Mouse (Mus musculus): ENCODE results near the gene Tmem234. TPM values are rescaled to one million over a fixed set of nuclear protein-coding genes. Genes with fewer than 3 reads are reported as not detected.

The Tmem234 gene
- polyA plus RNA-seq, 1 experiment from 2014 or later = 226 TPM

GRCm38 (mm10) chr4:129573430-129573829, 27.0 kb upstream of the Tmem234 start, which contains the start of gene Lck:
Gene Lck, minus strand, starts transcription at chr4:129573641.
- no peak for ATAC-seq (ENCODE audit: insufficient number of reproducible peaks, insufficient read depth, low FRiP score, low read depth)
- Histone ChIP-seq H3K4me1 (ENCODE audit: control insufficient read depth, insufficient read depth, low read length) (0 out of 2 replicates have a peak, but pooled peaks cover 6% of the 10 kb centered on the region), H3K9me3 (ENCODE audit: control insufficient read depth, low read depth, low read length) (no peaks in the 10 kb centered on the region), H3K27me3 (ENCODE audit: control insufficient read depth, insufficient read depth, low read length) (no peaks in the 10 kb centered on the region), H3K9ac (replicated peaks; ENCODE audit: low read depth, low read length) (no peak within 1 kb of the TSS), H3K36me3 (ENCODE audit: control insufficient read depth, insufficient read depth, low read length) (no peaks in the 10 kb centered on the region), H3K27ac (ENCODE audit: low read length) (no peak within 1 kb of the TSS), H3K4me3 (ENCODE audit: low read depth, low read length) (no peak within 1 kb of the TSS), H3K4me2 (replicated peaks; ENCODE audit: low read depth, low read length) (no peak within 1 kb of the TSS)
- 92% methylated on average over 8 of the region's 8 CpGs for WGBS

- H3K4me2 ChIP-seq (replicated peaks; ENCODE audit: low read depth, low read length) = no peak overlapping the region
- no peak for ATAC-seq (ENCODE audit: insufficient number of reproducible peaks, insufficient read depth, low FRiP score, low read depth)
Observed at GRCm38 (mm10) chr4:129575171-129575844, 25.2 kb upstream of the Tmem234 start.

GRCm38 (mm10) chr4:129576863-129577491, 23.5 kb upstream of the Tmem234 start:
- Histone ChIP-seq H3K9me3 (ENCODE audit: control insufficient read depth, low read depth, low read length) (no peaks in the 10 kb centered on the region), H3K27me3 (ENCODE audit: control insufficient read depth, insufficient read depth, low read length) (no peaks in the 10 kb centered on the region), H3K9ac (replicated peaks; ENCODE audit: low read depth, low read length) (no peak overlapping the region), H3K4me1 (ENCODE audit: control insufficient read depth, insufficient read depth, low read length) (0 out of 2 replicates have a peak, but pooled peaks cover 6% of the 10 kb centered on the region), H3K27ac (ENCODE audit: low read length) (no peak overlapping the region), H3K4me2 (replicated peaks; ENCODE audit: low read depth, low read length) (no peak overlapping the region), H3K36me3 (ENCODE audit: control insufficient read depth, insufficient read depth, low read length) (no peaks in the 10 kb centered on the region), H3K4me3 (ENCODE audit: low read depth, low read length) (no peak overlapping the region)
- no peak; the same call in 1 of the 2 replicates for ATAC-seq (ENCODE audit: insufficient number of reproducible peaks, insufficient read depth, low FRiP score, low read depth)
- 39% methylated on average over 21 of the region's 21 CpGs for WGBS

More at GRCm38 (mm10) chr4:129575171-129575844, 25.2 kb upstream of the Tmem234 start:
- Histone ChIP-seq H3K9ac (replicated peaks; ENCODE audit: low read depth, low read length) (no peak overlapping the region), H3K36me3 (ENCODE audit: control insufficient read depth, insufficient read depth, low read length) (no peaks in the 10 kb centered on the region), H3K4me3 (ENCODE audit: low read depth, low read length) (no peak overlapping the region), H3K9me3 (ENCODE audit: control insufficient read depth, low read depth, low read length) (no peaks in the 10 kb centered on the region), H3K27ac (ENCODE audit: low read length) (no peak overlapping the region), H3K4me1 (ENCODE audit: control insufficient read depth, insufficient read depth, low read length) (0 out of 2 replicates have a peak, but pooled peaks cover 6% of the 10 kb centered on the region), H3K27me3 (ENCODE audit: control insufficient read depth, insufficient read depth, low read length) (no peaks in the 10 kb centered on the region)
- WGBS = 47% methylated on average over 7 of the region's 8 CpGs

GRCm38 (mm10) chr4:129577688-129578087, 22.8 kb upstream of the Tmem234 start:
- Histone ChIP-seq H3K4me1 (ENCODE audit: control insufficient read depth, insufficient read depth, low read length) (0 out of 2 replicates have a peak, but pooled peaks cover 6% of the 10 kb centered on the region), H3K9ac (replicated peaks; ENCODE audit: low read depth, low read length) (no peak overlapping the region), H3K9me3 (ENCODE audit: control insufficient read depth, low read depth, low read length) (no peaks in the 10 kb centered on the region), H3K36me3 (ENCODE audit: control insufficient read depth, insufficient read depth, low read length) (no peaks in the 10 kb centered on the region), H3K4me3 (ENCODE audit: low read depth, low read length) (no peak overlapping the region), H3K27me3 (ENCODE audit: control insufficient read depth, insufficient read depth, low read length) (no peaks in the 10 kb centered on the region), H3K27ac (ENCODE audit: low read length) (no peak overlapping the region), H3K4me2 (replicated peaks; ENCODE audit: low read depth, low read length) (no peak overlapping the region)
- no peak for ATAC-seq (ENCODE audit: insufficient number of reproducible peaks, insufficient read depth, low FRiP score, low read depth)
- WGBS = 77% methylated on average over 7 of the region's 7 CpGs

GRCm38 (mm10) chr4:129578466-129578865, 22.0 kb upstream of the Tmem234 start, which contains the start of gene Fam167b:
Gene Fam167b, minus strand, starts transcription at chr4:129578549.
- H3K27me3 ChIP-seq (ENCODE audit: control insufficient read depth, insufficient read depth, low read length) = no peaks in the 10 kb centered on the region
- H3K9me3 ChIP-seq (ENCODE audit: control insufficient read depth, low read depth, low read length) = no peaks in the 10 kb centered on the region
- H3K9ac ChIP-seq (replicated peaks; ENCODE audit: low read depth, low read length) = no peak within 1 kb of the TSS
- H3K4me2 ChIP-seq (replicated peaks; ENCODE audit: low read depth, low read length) = no peak within 1 kb of the TSS
- H3K4me3 ChIP-seq (ENCODE audit: low read depth, low read length) = no peak within 1 kb of the TSS
- H3K4me1 ChIP-seq (ENCODE audit: control insufficient read depth, insufficient read depth, low read length) = 0 out of 2 replicates have a peak, but pooled peaks cover 6% of the 10 kb centered on the region
- H3K27ac ChIP-seq (ENCODE audit: low read length) = no peak within 1 kb of the TSS
- H3K36me3 ChIP-seq (ENCODE audit: control insufficient read depth, insufficient read depth, low read length) = no peaks in the 10 kb centered on the region
- 84% methylated on average over 5 of the region's 5 CpGs for WGBS
- no peak for ATAC-seq (ENCODE audit: insufficient number of reproducible peaks, insufficient read depth, low FRiP score, low read depth)

- ATAC-seq (ENCODE audit: insufficient number of reproducible peaks, insufficient read depth, low FRiP score, low read depth) = no peak
- no peaks in the 10 kb centered on the region for H3K27me3 ChIP-seq (ENCODE audit: control insufficient read depth, insufficient read depth, low read length)
- H3K4me2 ChIP-seq (replicated peaks; ENCODE audit: low read depth, low read length) = no peak overlapping the region
- WGBS = 66% methylated on average over 7 of the region's 7 CpGs
- H3K4me1 ChIP-seq (ENCODE audit: control insufficient read depth, insufficient read depth, low read length) = 0 out of 2 replicates have a peak, but pooled peaks cover 7% of the 10 kb centered on the region
- H3K27ac ChIP-seq (ENCODE audit: low read length) = no peak overlapping the region
- H3K36me3 ChIP-seq (ENCODE audit: control insufficient read depth, insufficient read depth, low read length) = no peaks in the 10 kb centered on the region
- H3K9ac ChIP-seq (replicated peaks; ENCODE audit: low read depth, low read length) = no peak overlapping the region
- no peak overlapping the region for H3K4me3 ChIP-seq (ENCODE audit: low read depth, low read length)
- H3K9me3 ChIP-seq (ENCODE audit: control insufficient read depth, low read depth, low read length) = no peaks in the 10 kb centered on the region
Observed at GRCm38 (mm10) chr4:129580347-129580746, 20.1 kb upstream of the Tmem234 start.

GRCm38 (mm10) chr4:129582251-129582650, 18.2 kb upstream of the Tmem234 start:
- Histone ChIP-seq H3K4me1 (ENCODE audit: control insufficient read depth, insufficient read depth, low read length) (0 out of 2 replicates have a peak, but pooled peaks cover 5% of the 10 kb centered on the region), H3K4me3 (ENCODE audit: low read depth, low read length) (no peak overlapping the region), H3K9me3 (ENCODE audit: control insufficient read depth, low read depth, low read length) (no peaks in the 10 kb centered on the region), H3K9ac (replicated peaks; ENCODE audit: low read depth, low read length) (no peak overlapping the region), H3K4me2 (replicated peaks; ENCODE audit: low read depth, low read length) (no peak overlapping the region), H3K36me3 (ENCODE audit: control insufficient read depth, insufficient read depth, low read length) (no peaks in the 10 kb centered on the region), H3K27ac (ENCODE audit: low read length) (no peak overlapping the region), H3K27me3 (ENCODE audit: control insufficient read depth, insufficient read depth, low read length) (no peaks in the 10 kb centered on the region)
- 95% methylated on average over 1 of the region's 1 CpGs for WGBS
- no peak for ATAC-seq (ENCODE audit: insufficient number of reproducible peaks, insufficient read depth, low FRiP score, low read depth)

GRCm38 (mm10) chr4:129584370-129584769, 16.1 kb upstream of the Tmem234 start:
- Histone ChIP-seq H3K27ac (ENCODE audit: low read length) (peak overlapping the region; percentile 55), H3K27me3 (ENCODE audit: control insufficient read depth, insufficient read depth, low read length) (no peaks in the 10 kb centered on the region), H3K36me3 (ENCODE audit: control insufficient read depth, insufficient read depth, low read length) (no peaks in the 10 kb centered on the region), H3K9me3 (ENCODE audit: control insufficient read depth, low read depth, low read length) (no peaks in the 10 kb centered on the region), H3K4me1 (ENCODE audit: control insufficient read depth, insufficient read depth, low read length) (0 out of 2 replicates have a peak, but pooled peaks cover 5% of the 10 kb centered on the region), H3K4me3 (ENCODE audit: low read depth, low read length) (peak overlapping the region; percentile 36), H3K9ac (replicated peaks; ENCODE audit: low read depth, low read length) (0 out of 2 replicates have a peak overlapping the region, but pooled peaks have one; percentile 28), H3K4me2 (replicated peaks; ENCODE audit: low read depth, low read length) (peak overlapping the region; percentile 52)
- WGBS = 71% methylated on average over 1 of the region's 1 CpGs
- no peak for ATAC-seq (ENCODE audit: insufficient number of reproducible peaks, insufficient read depth, low FRiP score, low read depth)
